Mouse (Mus musculus) lung, embryonic 16.5 days (tissue): ENCODE measurements at regions not wholly inside any gene's neighbourhood (a gene's known extent, or its start where the extent isn't known, plus 50 kb on each side); places are given as distances from the start of the nearest gene placed in this dataset.
A peak's percentile ranks its signal among the peaks of the same experiment; 100 is the strongest.

Experiments used
- ATAC-seq: fragments of 200-750 bp; cut with Nextera tagmentation; 2 replicates; pipeline ENCODE4 v1.8.0; 2017; ENCODE audit warnings: low read depth, mild to moderate bottlenecking, moderate library complexity
- H3K27ac ChIP-seq: fragments of 300-500 bp; sonication (generic); 2 replicates; pipeline ENCODE4 v1.5.1; 2014; ENCODE audit warnings: mild to moderate bottlenecking, control low read depth, low read length
- H3K27me3 ChIP-seq: fragments of 300-500 bp; sonication (generic); 2 replicates; pipeline ENCODE4 v1.6.1; 2014; ENCODE audit warnings: low read depth, low read length, mixed read lengths; ENCODE audit not compliant: control insufficient read depth, insufficient read depth
- H3K36me3 ChIP-seq: fragments of 300-500 bp; sonication (generic); 2 replicates; pipeline ENCODE4 v1.6.1; 2014; ENCODE audit warnings: low read length; ENCODE audit not compliant: control insufficient read depth, insufficient read depth
- H3K4me1 ChIP-seq: fragments of 300-500 bp; sonication (generic); replicated peaks from 2 replicates; pipeline ENCODE4 v1.6.1; 2014; ENCODE audit warnings: low read length, mixed read lengths; ENCODE audit not compliant: control insufficient read depth, insufficient read depth
- H3K4me2 ChIP-seq: fragments of 300-500 bp; sonication (generic); 2 replicates; pipeline ENCODE4 v1.6.1; 2014; ENCODE audit warnings: low read depth, low read length, control low read depth
- H3K4me3 ChIP-seq: fragments of 300-500 bp; sonication (generic); 2 replicates; pipeline ENCODE4 v1.5.1; 2014; ENCODE audit warnings: mild to moderate bottlenecking, low read length, control low read depth
- H3K9ac ChIP-seq: fragments of 300-500 bp; sonication (generic); 2 replicates; pipeline ENCODE4 v1.6.1; 2014; ENCODE audit warnings: low read length, control low read depth
- H3K9me3 ChIP-seq: fragments of 300-500 bp; sonication (generic); 2 replicates; pipeline ENCODE4 v1.6.1; 2016; ENCODE audit warnings: low read length; ENCODE audit not compliant: control insufficient read depth
- WGBS: fragments of 180-500 bp; shearing (Covaris S2); extraction: QIAGEN DNeasy Blood & Tissue Kit; methylation state at CpG from one replicate; pipeline ENCODE4 v1.1.7; 2014; 5-methylcytosine and 5-hydroxymethylcytosine counted together

DNA sequence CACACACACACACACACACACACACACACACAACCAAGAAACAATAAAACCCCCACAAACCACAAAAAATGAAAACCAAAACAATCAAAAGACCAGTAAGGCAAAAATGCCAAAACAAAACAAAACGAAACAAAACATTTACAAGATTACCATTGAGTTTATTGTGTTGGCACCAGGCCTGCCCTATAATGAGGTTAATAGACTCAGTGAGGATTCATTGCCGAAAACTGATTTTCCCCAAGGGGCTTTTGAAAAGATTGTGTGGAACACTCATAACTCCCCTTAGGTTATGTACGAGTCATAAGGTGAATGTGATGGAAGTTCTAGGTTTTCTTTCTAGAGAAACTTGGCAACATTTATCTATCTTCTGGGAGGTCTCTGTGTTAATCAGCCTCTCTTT lies 158.8 kb upstream of the Ppp2r3a start:
- H3K9ac ChIP-seq, result no peak overlapping the region
- no peak overlapping the region for H3K4me3 ChIP-seq
- no peak overlapping the region for H3K27ac ChIP-seq
- H3K36me3 ChIP-seq, result no peaks in the 10 kb centered on the region
- 65% methylated on average over 3 of the region's 3 CpGs for WGBS
- H3K9me3 ChIP-seq, result no peaks in the 10 kb centered on the region
- H3K27me3 ChIP-seq, result no peaks in the 10 kb centered on the region
- H3K4me2 ChIP-seq, result no peak overlapping the region
- ATAC-seq, result no peak
- 0 out of 2 replicates have a peak, but pooled peaks cover 3% of the 10 kb centered on the region for H3K4me1 ChIP-seq

GRCm38 (mm10) chr9:101408116-101408515 lies 156.5 kb upstream of the Ppp2r3a start:
- ATAC-seq, result no peak

GRCm38 (mm10) chr9:101407141-101407540 lies 155.5 kb upstream of the Ppp2r3a start:
- WGBS, result 48% methylated on average over 5 of the region's 5 CpGs
- H3K9ac ChIP-seq, result no peak overlapping the region
- H3K27ac ChIP-seq, result no peak overlapping the region
- no peak overlapping the region for H3K4me3 ChIP-seq
- 0 out of 2 replicates have a peak, but pooled peaks cover 3% of the 10 kb centered on the region for H3K4me1 ChIP-seq
- H3K4me2 ChIP-seq, result no peak overlapping the region
- ATAC-seq, result no peak
- no peaks in the 10 kb centered on the region for H3K36me3 ChIP-seq
- no peaks in the 10 kb centered on the region for H3K27me3 ChIP-seq
- H3K9me3 ChIP-seq, result no peaks in the 10 kb centered on the region

More at GRCm38 (mm10) chr9:101408116-101408515, 156.5 kb upstream of the Ppp2r3a start:
- H3K27ac ChIP-seq, result no peak overlapping the region
- no peak overlapping the region for H3K4me3 ChIP-seq
- 0 out of 2 replicates have a peak, but pooled peaks cover 3% of the 10 kb centered on the region for H3K4me1 ChIP-seq
- no peak overlapping the region for H3K9ac ChIP-seq
- no peak overlapping the region for H3K4me2 ChIP-seq
- 60% methylated on average over 1 of the region's 1 CpGs for WGBS
- no peaks in the 10 kb centered on the region for H3K36me3 ChIP-seq
- H3K27me3 ChIP-seq, result no peaks in the 10 kb centered on the region
- no peaks in the 10 kb centered on the region for H3K9me3 ChIP-seq

DNA sequence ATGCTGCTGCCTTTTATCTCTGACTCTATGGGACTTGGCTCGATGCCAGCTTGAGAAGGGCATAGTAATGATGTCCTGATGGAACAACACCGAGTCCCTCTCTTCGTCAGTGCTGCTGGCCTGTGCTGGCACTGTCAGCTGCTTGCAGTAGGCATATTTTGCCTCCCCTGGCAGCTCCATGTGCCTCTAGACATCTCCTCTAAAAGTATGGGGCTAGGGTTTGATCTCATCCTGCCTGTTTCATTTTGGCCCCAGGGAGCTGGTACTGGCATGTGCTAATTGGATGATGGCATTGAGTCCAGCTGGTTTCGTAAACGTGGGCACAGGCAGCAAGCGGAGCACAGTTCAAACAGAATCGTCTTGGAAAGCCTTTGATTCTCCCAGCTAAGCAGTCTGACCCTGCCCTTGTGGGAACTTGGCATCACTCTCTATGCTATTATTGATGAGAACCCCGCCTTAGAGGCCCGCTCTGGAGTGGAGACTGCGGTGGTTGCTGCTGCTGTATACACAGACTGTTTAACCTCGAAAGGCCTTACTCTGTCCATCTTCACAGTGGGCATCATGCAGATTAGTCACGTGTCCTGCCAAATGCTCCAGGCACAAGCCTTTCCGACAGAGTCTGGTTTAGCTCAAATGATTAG lies 153.0 kb upstream of the Ppp2r3a start:
- 33% methylated on average over 13 of the region's 13 CpGs for WGBS
- H3K9ac ChIP-seq, result no peak overlapping the region
- H3K4me3 ChIP-seq, result no peak overlapping the region
- H3K4me1 ChIP-seq, result no peaks in the 10 kb centered on the region
- no peaks in the 10 kb centered on the region for H3K9me3 ChIP-seq
- H3K27ac ChIP-seq, result no peak overlapping the region
- ATAC-seq, result no peak
- no peaks in the 10 kb centered on the region for H3K27me3 ChIP-seq
- H3K36me3 ChIP-seq, result no peaks in the 10 kb centered on the region
- no peak overlapping the region for H3K4me2 ChIP-seq

DNA sequence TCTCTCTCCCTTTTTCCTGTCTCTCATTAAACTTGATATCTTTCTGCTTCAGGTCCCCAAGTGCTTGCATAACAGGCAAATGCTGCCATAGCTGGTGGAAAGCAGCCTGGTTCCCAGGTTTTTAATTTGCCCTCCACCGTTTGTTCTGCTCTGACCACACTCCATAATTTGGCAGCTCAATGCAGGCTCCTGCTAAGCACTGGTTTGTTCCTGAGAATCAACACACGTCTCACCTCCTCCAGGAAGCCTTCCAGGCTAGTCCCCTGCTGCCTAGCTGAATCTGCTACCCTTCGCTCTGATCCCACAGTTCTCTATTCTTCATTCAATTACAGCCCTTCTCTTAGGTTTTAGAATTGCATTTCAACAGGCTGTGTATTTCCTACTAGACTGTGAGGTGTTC lies 152.4 kb upstream of the Ppp2r3a start:
- no peak for ATAC-seq
- Histone ChIP-seq H3K27ac (no peak overlapping the region), H3K4me2 (no peak overlapping the region), H3K4me1 (no peaks in the 10 kb centered on the region), H3K9ac (no peak overlapping the region), H3K9me3 (no peaks in the 10 kb centered on the region), H3K36me3 (no peaks in the 10 kb centered on the region), H3K4me3 (no peak overlapping the region), H3K27me3 (no peaks in the 10 kb centered on the region)
- WGBS, result 56% methylated on average over 3 of the region's 3 CpGs

GRCm38 (mm10) chr9:101402544-101403194 lies 151.1 kb upstream of the Ppp2r3a start:
- Histone ChIP-seq H3K4me1 (no peaks in the 10 kb centered on the region), H3K4me2 (no peak overlapping the region), H3K36me3 (no peaks in the 10 kb centered on the region), H3K27ac (no peak overlapping the region), H3K9me3 (no peaks in the 10 kb centered on the region), H3K9ac (no peak overlapping the region), H3K4me3 (no peak overlapping the region), H3K27me3 (no peaks in the 10 kb centered on the region)
- ATAC-seq, result no peak
- 74% methylated on average over 9 of the region's 9 CpGs for WGBS

GRCm38 (mm10) chr9:101401416-101401815 lies 149.8 kb upstream of the Ppp2r3a start:
- Histone ChIP-seq H3K4me3 (no peak overlapping the region), H3K36me3 (no peaks in the 10 kb centered on the region), H3K4me2 (no peak overlapping the region), H3K9ac (no peak overlapping the region), H3K4me1 (no peaks in the 10 kb centered on the region), H3K9me3 (no peaks in the 10 kb centered on the region), H3K27ac (no peak overlapping the region), H3K27me3 (no peaks in the 10 kb centered on the region)
- 65% methylated on average over 9 of the region's 9 CpGs for WGBS
- no peak for ATAC-seq

DNA sequence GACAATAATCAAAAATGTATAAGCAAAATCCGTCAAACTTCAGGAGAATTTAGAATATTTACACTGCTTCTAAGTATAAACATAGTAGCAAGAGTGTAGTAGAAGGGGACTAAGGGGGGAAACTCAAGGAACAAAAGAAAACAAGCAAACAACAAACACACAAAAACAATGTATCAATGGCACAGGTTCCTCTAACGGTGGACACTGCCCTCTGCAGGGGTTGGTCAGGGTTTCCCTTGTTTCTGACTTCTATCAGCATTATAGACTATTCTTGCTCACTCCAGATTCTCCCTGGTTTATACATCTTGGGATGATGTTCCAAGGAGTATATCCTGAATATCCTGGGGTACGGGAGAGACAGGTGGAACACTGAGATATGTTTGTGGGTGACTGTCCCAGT lies 147.3 kb upstream of the Ppp2r3a start:
- no peaks in the 10 kb centered on the region for H3K9me3 ChIP-seq
- no peaks in the 10 kb centered on the region for H3K27me3 ChIP-seq
- H3K27ac ChIP-seq, result no peak overlapping the region
- no peaks in the 10 kb centered on the region for H3K4me1 ChIP-seq
- no peak overlapping the region for H3K9ac ChIP-seq
- no peaks in the 10 kb centered on the region for H3K36me3 ChIP-seq
- H3K4me3 ChIP-seq, result no peak overlapping the region
- no peak for ATAC-seq
- 73% methylated on average over 3 of the region's 3 CpGs for WGBS
- H3K4me2 ChIP-seq, result no peak overlapping the region

GRCm38 (mm10) chr9:101369380-101369779 lies 117.8 kb upstream of the Ppp2r3a start:
- WGBS, result 11% methylated on average over 2 of the region's 2 CpGs
- Histone ChIP-seq H3K4me1 (peaks cover 3% of the 10 kb centered on the region; the same call in 1 of the 2 replicates), H3K4me3 (no peak overlapping the region), H3K9me3 (no peaks in the 10 kb centered on the region), H3K9ac (no peak overlapping the region), H3K36me3 (no peaks in the 10 kb centered on the region), H3K4me2 (no peak overlapping the region), H3K27ac (peak overlapping the region; percentile 52; the same call in 1 of the 2 replicates), H3K27me3 (no peaks in the 10 kb centered on the region)
- peak; percentile 75 for ATAC-seq
